Mouse (Mus musculus) brain, embryonic 14.5 days (tissue): ENCODE results near the gene Btg3.

Experiments
- CTCF ChIP-seq: fragments of 200-500 bp; IDR thresholded peaks from 2 replicates; pipeline ENCODE4 v1.5.1; 2012; ENCODE audit warnings: inconsistent platforms, mild to moderate bottlenecking, moderate library complexity, borderline replicate concordance; ENCODE audit not compliant: insufficient read depth, insufficient read length; ENCODE audit errors: extremely low read depth
- POLR2A ChIP-seq: fragments of 200-500 bp; IDR thresholded peaks from 2 replicates; pipeline ENCODE4 v1.6.1; 2012; ENCODE audit warnings: mild to moderate bottlenecking, inconsistent platforms, borderline replicate concordance; ENCODE audit not compliant: poor library complexity, insufficient read depth, insufficient read length, severe bottlenecking; ENCODE audit errors: extremely low read depth

- no peak for TF ChIP-seq CTCF
- no peak for TF ChIP-seq POLR2A
Observed at GRCm38 (mm10) chr16:78319711-78320110, 57.3 kb downstream of the Btg3 start.
